Mouse (Mus musculus): Measurements from ENCODE around the gene Gm6583. TPM values are rescaled to one million over a fixed set of nuclear protein-coding genes. Genes with fewer than 3 reads are reported as not detected.

Gene Gm6583
- not detected in 2 replicates for polyA plus RNA-seq (2012; rRNA removed)

DNA sequence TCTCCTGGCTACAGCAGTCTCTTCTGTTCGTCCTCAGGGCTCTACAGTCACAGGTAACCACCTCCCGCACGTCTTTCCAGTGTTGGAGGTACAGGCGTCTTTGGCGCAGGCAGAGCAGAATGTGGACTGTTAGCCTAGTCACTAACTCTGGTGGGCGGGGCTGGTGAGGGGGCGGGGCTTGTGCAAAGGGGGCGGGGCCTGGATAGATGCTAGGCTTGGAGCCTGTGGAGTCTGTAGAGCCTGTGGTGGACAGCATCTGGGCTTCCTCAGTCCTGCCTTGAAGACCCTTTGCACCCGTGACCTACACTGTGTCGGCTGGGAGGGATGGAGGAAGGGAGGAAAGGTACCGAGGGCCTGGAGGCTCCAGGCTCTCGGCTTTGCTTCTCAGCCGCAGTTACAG, at the start of gene Gm6583:
Gm6583 (minus strand) TSS at position 124 of the 400 bp plus-strand sequence.
- WGBS = 62% methylated on average over 13 of the region's 13 CpGs
- H3K36me3 ChIP-seq (ENCODE audit: control insufficient read depth, insufficient read depth, low read length) = no peaks in the 10 kb centered on the region; the same call in 1 of the 2 replicates
- DNase-seq = no peak
- no peak within 1 kb of the TSS for H3K27ac ChIP-seq (ENCODE audit: insufficient read depth, low read depth, low read length)
- TF ChIP-seq CTCF (conservative IDR thresholded peaks at IDR 0.05; ENCODE audit: insufficient read depth, insufficient read length, low read depth, low read length) = no peak
- TF ChIP-seq POLR2A (IDR thresholded peaks at IDR 0.05; ENCODE audit: low read depth, low read length) = no peak
- no peaks in the 10 kb centered on the region for H3K27me3 ChIP-seq (replicated peaks; ENCODE audit: control insufficient read depth, insufficient read depth, low read length)
- no peaks in the 10 kb centered on the region for H3K4me1 ChIP-seq (ENCODE audit: control insufficient read depth, insufficient read depth, low read length)
- no peak within 1 kb of the TSS for H3K4me3 ChIP-seq (ENCODE audit: insufficient read depth, low read depth, low read length)

DNA sequence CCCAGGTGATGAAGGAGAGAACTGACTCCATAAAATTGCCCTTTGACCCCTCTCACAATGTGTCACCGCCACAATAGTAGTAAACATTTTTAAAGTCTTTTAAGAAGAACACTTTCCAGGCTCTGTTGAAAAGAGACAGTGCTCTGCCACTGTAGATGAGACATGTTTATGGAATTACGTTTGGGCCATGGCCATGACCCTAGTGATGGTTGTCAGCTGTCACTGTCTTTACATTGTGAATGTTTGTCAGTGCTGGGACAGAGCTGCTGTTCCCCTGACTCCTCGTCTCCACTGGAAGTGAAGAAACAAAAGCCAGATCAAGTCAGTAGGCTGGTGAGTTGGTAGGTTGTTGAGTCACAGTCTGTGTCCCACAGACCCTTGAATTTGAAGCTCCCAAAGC, 46.6 kb upstream of the Gm6583 start:
- WGBS = 57% methylated on average over 3 of the region's 3 CpGs
- no peak overlapping the region for H3K4me3 ChIP-seq (ENCODE audit: insufficient read depth, low read depth, low read length)
- TF ChIP-seq POLR2A (IDR thresholded peaks at IDR 0.05; ENCODE audit: low read depth, low read length) = no peak

DNA sequence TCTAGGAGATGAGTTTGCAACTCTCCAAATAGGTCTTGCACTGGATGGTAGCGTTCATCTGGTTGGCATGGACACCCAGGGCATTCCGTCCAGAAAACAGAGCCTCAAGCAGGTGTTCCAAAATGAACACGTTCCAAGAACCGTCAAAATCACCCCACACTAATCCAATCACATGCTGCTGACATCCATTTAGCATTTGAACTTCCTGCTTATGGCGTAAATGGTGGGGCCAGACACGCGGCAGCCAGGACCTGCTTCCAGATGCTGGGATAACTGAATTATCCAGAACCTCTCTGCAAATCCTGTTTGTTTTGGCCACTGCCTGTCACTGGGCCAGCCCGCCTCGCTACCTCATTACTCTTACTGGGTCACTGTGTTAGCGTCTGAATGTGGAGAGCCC, 43.5 kb upstream of the Gm6583 start:
- no peak overlapping the region for H3K27ac ChIP-seq (ENCODE audit: insufficient read depth, low read depth, low read length)
- H3K4me1 ChIP-seq (ENCODE audit: control insufficient read depth, insufficient read depth, low read length) = no peaks in the 10 kb centered on the region
- TF ChIP-seq POLR2A (IDR thresholded peaks at IDR 0.05; ENCODE audit: low read depth, low read length) = no peak
- TF ChIP-seq CTCF (conservative IDR thresholded peaks at IDR 0.05; ENCODE audit: insufficient read depth, insufficient read length, low read depth, low read length) = no peak
- DNase-seq = no peak
- WGBS = 62% methylated on average over 10 of the region's 10 CpGs
- no peaks in the 10 kb centered on the region for H3K36me3 ChIP-seq (ENCODE audit: control insufficient read depth, insufficient read depth, low read length)
- H3K27me3 ChIP-seq (replicated peaks; ENCODE audit: control insufficient read depth, insufficient read depth, low read length) = no peaks in the 10 kb centered on the region
- no peak overlapping the region for H3K4me3 ChIP-seq (ENCODE audit: insufficient read depth, low read depth, low read length)

More for the DNA sequence above, 46.6 kb upstream of the Gm6583 start:
- no peak overlapping the region for H3K27ac ChIP-seq (ENCODE audit: insufficient read depth, low read depth, low read length)
- H3K27me3 ChIP-seq (replicated peaks; ENCODE audit: control insufficient read depth, insufficient read depth, low read length) = no peaks in the 10 kb centered on the region
- DNase-seq = no peak
- H3K36me3 ChIP-seq (ENCODE audit: control insufficient read depth, insufficient read depth, low read length) = no peaks in the 10 kb centered on the region
- no peaks in the 10 kb centered on the region for H3K4me1 ChIP-seq (ENCODE audit: control insufficient read depth, insufficient read depth, low read length)

DNA sequence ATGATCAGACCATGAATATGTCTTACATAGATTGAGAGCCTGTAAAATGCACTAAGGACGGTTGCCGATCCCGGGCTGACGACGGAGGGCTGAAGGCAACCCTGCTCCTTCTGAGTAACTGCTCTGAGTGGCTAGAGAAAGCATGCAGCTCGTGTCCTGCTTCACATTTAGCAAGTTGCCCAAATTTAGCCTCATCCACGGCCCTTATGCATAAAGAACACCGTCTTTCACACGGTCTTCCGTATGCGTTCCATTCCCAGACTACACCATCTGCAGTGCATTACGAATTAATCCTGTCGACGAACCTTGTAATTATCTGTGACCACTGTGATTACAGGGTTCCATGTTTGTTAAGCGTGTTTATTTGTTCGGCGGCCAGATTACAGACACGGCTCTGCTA, 40.2 kb upstream of the Gm6583 start:
- Histone ChIP-seq H3K27ac (ENCODE audit: insufficient read depth, low read depth, low read length) (no peak overlapping the region), H3K4me1 (ENCODE audit: control insufficient read depth, insufficient read depth, low read length) (no peaks in the 10 kb centered on the region), H3K4me3 (ENCODE audit: insufficient read depth, low read depth, low read length) (no peak overlapping the region), H3K27me3 (replicated peaks; ENCODE audit: control insufficient read depth, insufficient read depth, low read length) (no peaks in the 10 kb centered on the region; the same call in 1 of the 2 replicates), H3K36me3 (ENCODE audit: control insufficient read depth, insufficient read depth, low read length) (no peaks in the 10 kb centered on the region)
- WGBS = 67% methylated on average over 18 of the region's 18 CpGs
- TF ChIP-seq CTCF (conservative IDR thresholded peaks at IDR 0.05; ENCODE audit: insufficient read depth, insufficient read length, low read depth, low read length) (no peak), POLR2A (IDR thresholded peaks at IDR 0.05; ENCODE audit: low read depth, low read length) (no peak)
- no peak for DNase-seq

DNA sequence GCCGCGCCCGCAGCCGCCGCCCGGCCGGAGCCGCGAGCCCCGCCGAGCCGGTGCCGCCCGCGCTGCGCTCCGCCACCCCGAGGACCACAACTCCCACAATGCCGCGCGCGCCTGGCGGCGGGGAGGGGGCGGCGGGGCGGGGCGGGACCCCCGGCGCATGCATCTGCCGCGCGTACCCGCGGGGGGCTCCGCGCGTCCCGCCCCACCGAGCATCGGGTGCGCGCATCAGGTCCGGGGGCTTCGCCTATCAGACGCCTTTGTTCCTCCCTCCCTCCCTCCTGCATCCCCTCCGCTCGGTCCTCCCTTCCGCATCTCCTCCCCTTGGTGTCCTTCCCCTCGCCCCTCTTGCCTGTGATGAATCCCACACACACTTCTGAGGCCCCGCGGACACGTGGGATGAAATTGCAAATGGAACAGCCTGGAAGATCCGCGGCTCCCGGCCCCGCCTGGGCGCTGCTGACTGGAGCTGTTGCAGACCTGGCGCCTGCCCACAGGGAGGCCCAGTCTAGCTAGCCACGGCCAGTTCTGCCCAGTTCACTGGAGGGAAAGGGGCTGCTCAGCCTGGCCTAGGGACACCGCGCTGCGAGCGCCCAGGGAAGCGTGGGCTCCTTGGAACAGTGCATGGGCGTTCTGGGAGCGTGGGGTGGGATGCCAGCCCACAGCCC, 39.1 kb upstream of the Gm6583 start, which contains the start of gene Asphd2:
Asphd2 (minus strand) TSS at position 88 of the 665 bp plus-strand sequence.
- Histone ChIP-seq H3K4me1 (ENCODE audit: control insufficient read depth, insufficient read depth, low read length) (no peaks in the 10 kb centered on the region), H3K4me3 (ENCODE audit: insufficient read depth, low read depth, low read length) (peak within 1 kb of the TSS; percentile 47), H3K27ac (ENCODE audit: insufficient read depth, low read depth, low read length) (no peak within 1 kb of the TSS), H3K27me3 (replicated peaks; ENCODE audit: control insufficient read depth, insufficient read depth, low read length) (no peaks in the 10 kb centered on the region; the same call in 1 of the 2 replicates), H3K36me3 (ENCODE audit: control insufficient read depth, insufficient read depth, low read length) (no peaks in the 10 kb centered on the region)
- no peak for DNase-seq
- WGBS = 5% methylated on average over 39 of the region's 67 CpGs
- no peak for TF ChIP-seq POLR2A (IDR thresholded peaks at IDR 0.05; ENCODE audit: low read depth, low read length)

DNA sequence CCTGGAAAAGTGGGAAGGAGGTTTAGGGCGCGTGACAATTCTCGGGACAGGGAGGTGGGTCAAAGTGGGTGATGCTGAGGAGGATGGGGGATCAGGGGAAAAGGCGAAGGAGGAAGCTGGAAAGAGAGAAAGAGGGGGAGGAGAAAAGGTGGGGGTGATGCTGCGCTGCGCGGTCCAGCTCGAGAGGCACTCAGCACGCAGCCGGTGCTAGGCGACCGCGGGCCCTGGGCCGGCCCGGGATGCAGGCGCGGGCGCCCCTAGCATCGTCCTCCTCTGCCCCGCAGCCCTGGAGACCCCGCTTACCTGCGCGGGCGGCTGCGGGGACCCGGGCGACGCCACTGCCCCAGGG, 38.6 kb upstream of the Gm6583 start:
- 2% methylated on average over 28 of the region's 28 CpGs for WGBS
- Histone ChIP-seq H3K36me3 (ENCODE audit: control insufficient read depth, insufficient read depth, low read length) (no peaks in the 10 kb centered on the region), H3K4me1 (ENCODE audit: control insufficient read depth, insufficient read depth, low read length) (no peaks in the 10 kb centered on the region), H3K27ac (ENCODE audit: insufficient read depth, low read depth, low read length) (no peak overlapping the region), H3K27me3 (replicated peaks; ENCODE audit: control insufficient read depth, insufficient read depth, low read length) (no peaks in the 10 kb centered on the region; the same call in 1 of the 2 replicates), H3K4me3 (ENCODE audit: insufficient read depth, low read depth, low read length) (no peak overlapping the region; the same call in 1 of the 2 replicates)
- no peak for DNase-seq
- no peak for TF ChIP-seq POLR2A (IDR thresholded peaks at IDR 0.05; ENCODE audit: low read depth, low read length)
- TF ChIP-seq CTCF (conservative IDR thresholded peaks at IDR 0.05; ENCODE audit: insufficient read depth, insufficient read length, low read depth, low read length) = no peak

DNA sequence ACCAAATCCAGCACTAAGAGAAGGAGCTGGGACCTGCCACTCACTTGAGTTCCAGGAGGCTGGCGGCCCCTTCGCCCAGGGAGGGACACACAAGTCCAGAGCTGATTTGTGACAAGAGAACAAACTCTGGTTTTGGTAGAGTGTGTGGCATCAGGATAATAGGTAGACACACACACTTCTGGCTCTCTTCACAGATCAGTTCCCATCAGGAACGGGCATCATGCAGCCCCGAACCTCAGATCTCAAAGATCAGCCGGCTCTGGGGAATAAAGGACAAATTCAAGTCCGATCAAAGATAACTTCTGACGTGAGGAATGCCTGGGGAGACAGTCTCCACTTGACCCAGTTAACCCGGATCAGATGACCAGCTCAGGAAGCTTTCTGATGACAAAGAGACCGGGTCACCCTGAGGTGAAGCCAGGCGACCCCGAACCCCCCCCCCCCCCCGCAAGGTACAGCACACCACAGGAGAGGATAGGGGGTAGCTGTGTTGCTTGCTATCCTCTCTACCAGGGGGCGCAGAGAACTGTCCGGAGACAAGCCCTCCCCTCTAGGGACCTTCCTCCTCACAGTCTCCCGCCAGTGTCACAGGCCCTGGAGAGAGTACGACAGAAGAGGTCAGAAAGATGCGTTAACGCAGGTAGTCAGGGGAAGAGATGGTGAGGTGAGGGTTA, 38.0 kb upstream of the Gm6583 start:
- no peak overlapping the region; the same call in 1 of the 2 replicates for H3K4me3 ChIP-seq (ENCODE audit: insufficient read depth, low read depth, low read length)

More for the DNA sequence above, 38.0 kb upstream of the Gm6583 start:
- H3K4me1 ChIP-seq (ENCODE audit: control insufficient read depth, insufficient read depth, low read length) = no peaks in the 10 kb centered on the region
- no peak overlapping the region for H3K27ac ChIP-seq (ENCODE audit: insufficient read depth, low read depth, low read length)
- no peak for TF ChIP-seq POLR2A (IDR thresholded peaks at IDR 0.05; ENCODE audit: low read depth, low read length)
- no peak for TF ChIP-seq CTCF (conservative IDR thresholded peaks at IDR 0.05; ENCODE audit: insufficient read depth, insufficient read length, low read depth, low read length)
- no peaks in the 10 kb centered on the region for H3K36me3 ChIP-seq (ENCODE audit: control insufficient read depth, insufficient read depth, low read length)
- no peaks in the 10 kb centered on the region; the same call in 1 of the 2 replicates for H3K27me3 ChIP-seq (replicated peaks; ENCODE audit: control insufficient read depth, insufficient read depth, low read length)
- WGBS = 11% methylated on average over 18 of the region's 18 CpGs
- no peak for DNase-seq

Measured in kidney, adult 2 months (tissue).